Mouse (Mus musculus): ENCODE results near the gene Nubp1. TPM values are rescaled to one million over a fixed set of nuclear protein-coding genes. Genes with fewer than 3 reads are reported as not detected.
A peak's percentile ranks its signal among the peaks of the same experiment; 100 is the strongest.

Nubp1 gene
- total and polyA plus RNA-seq, 3 experiments, result 57.7 to 75.0 TPM; not detected in 1

DNA sequence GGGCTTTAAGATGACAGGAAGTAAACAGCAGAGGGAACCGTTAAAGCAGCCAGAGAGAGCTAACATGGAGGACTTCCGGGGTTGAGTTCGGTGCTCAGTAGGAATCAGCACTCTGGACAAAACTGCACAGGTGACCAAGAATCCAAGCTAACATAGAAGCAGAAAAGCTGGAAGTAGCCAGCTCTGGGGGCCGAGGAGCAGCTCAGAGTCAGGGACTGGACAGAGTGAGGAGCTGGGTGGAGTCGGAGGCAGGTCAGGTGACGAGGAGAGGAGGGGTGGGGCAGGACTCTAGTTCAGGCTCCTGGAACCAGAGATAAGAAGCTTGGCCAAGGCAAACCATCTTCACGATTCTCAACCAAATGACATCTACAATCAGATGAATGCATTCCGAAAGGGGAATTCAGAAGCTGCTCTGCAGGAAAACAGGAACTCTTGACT lies 27.7 kb upstream of the Nubp1 start (continued):
- peak in 1 of 2 experiments; percentile 63; a peak in 1 of 4 replicates for TF ChIP-seq USF2 (IDR thresholded peaks at IDR 0.05; ENCODE audit: borderline replicate concordance in 1 of 2, insufficient read depth in 1 of 2, low read depth in 1 of 2, low read length in 2 of 2)
- no peak for TF ChIP-seq MEF2A (IDR thresholded peaks at IDR 0.05; ENCODE audit: extremely low read depth, insufficient replicate concordance, low read depth, low read length, poor library complexity, severe bottlenecking)
- TF ChIP-seq NRF1 (IDR thresholded peaks at IDR 0.05; ENCODE audit: insufficient read depth, low read depth, low read length, poor library complexity, severe bottlenecking), result no peak
- TF ChIP-seq CHD2 (IDR thresholded peaks at IDR 0.05; ENCODE audit: low read length), result no peak
- TF ChIP-seq E2F4 (IDR thresholded peaks at IDR 0.05; ENCODE audit: borderline replicate concordance, low read depth, low read length), result no peak
- TF ChIP-seq NELFE (IDR thresholded peaks at IDR 0.05; ENCODE audit: low read depth, low read length), result peak; percentile 50
- TF ChIP-seq GABPA (IDR thresholded peaks at IDR 0.05; ENCODE audit: low read depth, low read length), result no peak
- no peak for TF ChIP-seq JUND (IDR thresholded peaks at IDR 0.05; ENCODE audit: low read depth, low read length)
- TF ChIP-seq POLR2A (IDR thresholded peaks at IDR 0.05; ENCODE audit: control insufficient read depth in 1 of 2, insufficient read depth in 1 of 2, low read depth in 1 of 2, low read length in 2 of 2, poor library complexity in 1 of 2), result peak; percentile 47 to 68; a peak in 2 of 4 replicates
- TF ChIP-seq TBP (IDR thresholded peaks at IDR 0.05; ENCODE audit: low read depth, low read length), result peak; percentile 51

DNA sequence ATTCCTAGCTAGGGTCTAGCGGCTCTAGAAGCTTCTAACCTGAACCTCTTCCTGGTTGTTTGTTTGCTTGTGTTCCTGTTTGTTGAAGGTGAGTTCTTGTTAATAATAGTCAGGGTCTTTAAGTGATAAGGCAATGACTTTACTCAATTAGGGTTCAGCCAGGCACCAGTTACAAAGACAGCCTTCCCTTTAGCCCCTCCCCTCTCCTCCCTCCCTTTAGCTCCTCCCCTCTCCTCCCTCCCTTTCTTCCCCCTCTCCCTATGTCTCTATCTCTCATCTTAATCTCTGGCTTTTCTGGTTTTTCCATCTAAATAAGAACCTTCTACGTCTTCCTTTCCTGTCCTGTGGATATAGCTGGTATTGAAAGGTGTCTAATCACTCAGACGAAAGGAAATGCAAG lies 27.2 kb upstream of the Nubp1 start:
- Histone ChIP-seq H3K9me3 (replicated peaks; ENCODE audit: insufficient read depth, low read length) (no peaks in the 10 kb centered on the region), H3K27me3 (ENCODE audit: control insufficient read depth in 1 of 2, insufficient read depth in 2 of 2, low read length in 2 of 2) (0 out of 4 replicates have a peak, but pooled peaks cover 0 to 2% of the 10 kb centered on the region in 2 experiments), H3K36me3 (ENCODE audit: control insufficient read depth in 1 of 2, insufficient read depth in 2 of 2, low read length in 2 of 2) (peaks cover 0 to 12% of the 10 kb centered on the region in 2 experiments; a peak in 2 of 4 replicates), H3K79me2 (ENCODE audit: control insufficient read depth, insufficient read depth, low read length, poor library complexity) (no peaks in the 10 kb centered on the region; the same call in 1 of the 2 replicates), H3K4me1 (ENCODE audit: control insufficient read depth in 1 of 2, insufficient read depth in 2 of 2, low read length in 2 of 2) (peaks cover 6 to 20% of the 10 kb centered on the region in 2 experiments; a peak in 3 of 4 replicates), H3K4me3 (ENCODE audit: control insufficient read depth in 1 of 2, insufficient read depth in 1 of 2, low read depth in 2 of 2, low read length in 2 of 2) (peak overlapping the region; percentile 53 to 62), H3K9ac (ENCODE audit: control insufficient read depth, low read depth, low read length, poor library complexity, severe bottlenecking) (peak overlapping the region; percentile 76), H3K27ac (ENCODE audit: control insufficient read depth, low read depth, low read length) (peak overlapping the region; percentile 90)
- peak in 1 of 2 experiments; percentile 0; a peak in 1 of 4 replicates for TF ChIP-seq EP300 (IDR thresholded peaks at IDR 0.05; ENCODE audit: low read depth in 1 of 2, low read length in 2 of 2)
- no peak for TF ChIP-seq USF1 (IDR thresholded peaks at IDR 0.05; ENCODE audit: low read depth, low read length)
- peak; percentile 5; the same call in 1 of the 2 replicates for TF ChIP-seq GATA1 (IDR thresholded peaks at IDR 0.05; ENCODE audit: low read depth, low read length)
- no peak for DNase-seq (ENCODE audit: low read depth, low spot score)

DNA sequence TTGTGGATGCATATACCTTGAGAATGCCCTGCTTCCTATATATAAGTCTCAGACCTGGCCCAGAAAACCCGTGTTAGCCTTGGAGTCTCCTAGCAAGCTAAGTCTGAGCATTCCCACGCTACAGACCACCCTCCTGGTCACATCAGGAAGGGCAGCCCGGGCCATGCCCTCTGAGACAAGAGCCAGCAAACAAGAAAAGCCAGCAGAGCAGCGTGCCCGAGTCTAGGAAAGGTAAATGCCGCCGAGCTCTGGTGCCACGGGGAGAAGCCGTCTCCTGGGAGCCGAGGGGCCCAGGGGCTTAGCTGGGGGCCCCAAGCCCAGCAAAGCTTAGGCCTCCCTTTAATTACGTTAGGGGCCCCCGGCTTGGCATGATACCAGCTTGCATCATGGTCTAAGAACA lies 26.5 kb upstream of the Nubp1 start:
- peaks cover 6 to 20% of the 10 kb centered on the region in 2 experiments; a peak in 3 of 4 replicates for H3K4me1 ChIP-seq (ENCODE audit: control insufficient read depth in 1 of 2, insufficient read depth in 2 of 2, low read length in 2 of 2)
- H3K27me3 ChIP-seq (ENCODE audit: control insufficient read depth in 1 of 2, insufficient read depth in 2 of 2, low read length in 2 of 2), result 0 out of 4 replicates have a peak, but pooled peaks cover 0 to 2% of the 10 kb centered on the region in 2 experiments
- no peaks in the 10 kb centered on the region; the same call in 1 of the 2 replicates for H3K79me2 ChIP-seq (ENCODE audit: control insufficient read depth, insufficient read depth, low read length, poor library complexity)
- no peaks in the 10 kb centered on the region for H3K9me3 ChIP-seq (replicated peaks; ENCODE audit: insufficient read depth, low read length)
- H3K27ac ChIP-seq (ENCODE audit: control insufficient read depth, low read depth, low read length), result peak overlapping the region; percentile 90
- peak overlapping the region; percentile 53 to 62 for H3K4me3 ChIP-seq (ENCODE audit: control insufficient read depth in 1 of 2, insufficient read depth in 1 of 2, low read depth in 2 of 2, low read length in 2 of 2)
- TF ChIP-seq TBP (IDR thresholded peaks at IDR 0.05; ENCODE audit: low read depth, low read length) (no peak), MAFK (IDR thresholded peaks at IDR 0.05; ENCODE audit: borderline replicate concordance, low read depth, low read length) (no peak), EP300 (IDR thresholded peaks at IDR 0.05; ENCODE audit: low read depth in 1 of 2, low read length in 2 of 2) (no peak), MEF2A (IDR thresholded peaks at IDR 0.05; ENCODE audit: extremely low read depth, insufficient replicate concordance, low read depth, low read length, poor library complexity, severe bottlenecking) (no peak), GATA1 (IDR thresholded peaks at IDR 0.05; ENCODE audit: low read depth, low read length) (no peak), MAX (IDR thresholded peaks at IDR 0.05; ENCODE audit: low read length) (no peak), NRF1 (IDR thresholded peaks at IDR 0.05; ENCODE audit: insufficient read depth, low read depth, low read length, poor library complexity, severe bottlenecking) (no peak), KAT2A (conservative IDR thresholded peaks at IDR 0.05; ENCODE audit: low read depth, low read length) (no peak), ZMIZ1 (IDR thresholded peaks at IDR 0.05; ENCODE audit: low read depth, low read length) (no peak), CTCF (IDR thresholded peaks at IDR 0.05 in 2 of 3, conservative IDR thresholded peaks at IDR 0.05 in 1 of 3; ENCODE audit: control insufficient read depth in 1 of 3, insufficient read depth in 1 of 3, low read depth in 2 of 3, low read length in 3 of 3, poor library complexity in 1 of 3, severe bottlenecking in 1 of 3) (no peak)
- H3K9ac ChIP-seq (ENCODE audit: control insufficient read depth, low read depth, low read length, poor library complexity, severe bottlenecking), result peak overlapping the region; percentile 76
- DNase-seq (ENCODE audit: low read depth, low spot score), result no peak
- peaks cover 0 to 12% of the 10 kb centered on the region in 2 experiments; a peak in 2 of 4 replicates for H3K36me3 ChIP-seq (ENCODE audit: control insufficient read depth in 1 of 2, insufficient read depth in 2 of 2, low read length in 2 of 2)

Measured in MEL (cell line).